Mouse (Mus musculus): ENCODE results near the gene Il17ra. TPM values are rescaled to one million over a fixed set of nuclear protein-coding genes. Genes with fewer than 3 reads are reported as not detected.

Il17ra gene
- 1 to 10 TPM; 2.4 to 3.0 TPM for total RNA-seq (2021)

- peak; percentile 58 for DNase-seq (ENCODE audit: low spot score)
- intact Hi-C loops (cut with DNase I), result no loop called here
These were observed at the start of gene Il17ra for GRCm38 (mm10) chr6:120463086-120463871. TSS of gene Il17ra (plus strand) at chr6:120463247.

- DNase-seq (ENCODE audit: low spot score), result no peak
- intact Hi-C loops (cut with DNase I), result no loop called here
These were observed 24.9 kb upstream of the Il17ra start for GRCm38 (mm10) chr6:120438161-120438560.

- DNase-seq (ENCODE audit: low spot score), result no peak
- intact Hi-C loops (cut with DNase I), result no loop called here
These were observed 20.8 kb upstream of the Il17ra start for GRCm38 (mm10) chr6:120442171-120442749.

GRCm38 (mm10) chr6:120443363-120444355 is 19.4 kb upstream of the Il17ra start:
- no peak for DNase-seq (ENCODE audit: low spot score)
- intact Hi-C loops (cut with DNase I), result no loop called here

GRCm38 (mm10) chr6:120450208-120450607 is 12.8 kb upstream of the Il17ra start:
- intact Hi-C loops (cut with DNase I), result no loop called here
- no peak for DNase-seq (ENCODE audit: low spot score)

- intact Hi-C loops (cut with DNase I), result no loop called here
- no peak for DNase-seq (ENCODE audit: low spot score)
These were observed 10.5 kb upstream of the Il17ra start for GRCm38 (mm10) chr6:120452384-120453102.

- intact Hi-C loops (cut with DNase I), result no loop called here
- DNase-seq (ENCODE audit: low spot score), result no peak
These were observed 10.0 kb upstream of the Il17ra start for GRCm38 (mm10) chr6:120453103-120453445.

- no peak for DNase-seq (ENCODE audit: low spot score)
- intact Hi-C loops (cut with DNase I), result no loop called here
These were observed 9.5 kb upstream of the Il17ra start for GRCm38 (mm10) chr6:120453556-120453955.

- intact Hi-C loops (cut with DNase I), result no loop called here
These were observed 8.4 kb upstream of the Il17ra start for GRCm38 (mm10) chr6:120454627-120455077.

GRCm38 (mm10) chr6:120457074-120457473 is 6.0 kb upstream of the Il17ra start:
- DNase-seq (ENCODE audit: low spot score), result no peak
- intact Hi-C loops (cut with DNase I), result no loop called here

More at GRCm38 (mm10) chr6:120454627-120455077, 8.4 kb upstream of the Il17ra start:
- no peak for DNase-seq (ENCODE audit: low spot score)

- intact Hi-C loops (cut with DNase I), result no loop called here
- DNase-seq (ENCODE audit: low spot score), result no peak
These were observed 5.3 kb upstream of the Il17ra start for GRCm38 (mm10) chr6:120457751-120458150.

- DNase-seq (ENCODE audit: low spot score), result no peak
- intact Hi-C loops (cut with DNase I), result no loop called here
These were observed 1.8 kb upstream of the Il17ra start for GRCm38 (mm10) chr6:120461217-120461616.

GRCm38 (mm10) chr6:120462251-120462650 is 796 bp upstream of the Il17ra start:
- intact Hi-C loops (cut with DNase I), result no loop called here
- DNase-seq (ENCODE audit: low spot score), result no peak

- DNase-seq (ENCODE audit: low spot score), result no peak
- intact Hi-C loops (cut with DNase I), result no loop called here
These were observed 837 bp downstream of the Il17ra start for GRCm38 (mm10) chr6:120463884-120464283.

- intact Hi-C loops (cut with DNase I), result no loop called here
- no peak for DNase-seq (ENCODE audit: low spot score)
These were observed 1.4 kb downstream of the Il17ra start for GRCm38 (mm10) chr6:120464406-120464939.

- no peak for DNase-seq (ENCODE audit: low spot score)
- intact Hi-C loops (cut with DNase I), result no loop called here
These were observed 2.3 kb downstream of the Il17ra start for GRCm38 (mm10) chr6:120465393-120465792.

GRCm38 (mm10) chr6:120466609-120467329 is 3.7 kb downstream of the Il17ra start:
- intact Hi-C loops (cut with DNase I), result no loop called here
- no peak for DNase-seq (ENCODE audit: low spot score)

GRCm38 (mm10) chr6:120468259-120468658 is 5.2 kb downstream of the Il17ra start:
- no peak for DNase-seq (ENCODE audit: low spot score)
- intact Hi-C loops (cut with DNase I), result no loop called here

- intact Hi-C loops (cut with DNase I), result no loop called here
- DNase-seq (ENCODE audit: low spot score), result no peak
These were observed 6.2 kb downstream of the Il17ra start for GRCm38 (mm10) chr6:120469268-120469667.

All from heart, postnatal 25 days (tissue).